Mouse (Mus musculus) heart, postnatal 0 days (tissue): ENCODE results near the gene Sap18.

Source experiments
- CTCF ChIP-seq: IDR thresholded peaks from 2 replicates; pipeline ENCODE4 v1.5.1; 2016; ENCODE audit warnings: antibody characterized with exemption, control low read depth, low read depth
- EP300 ChIP-seq: IDR thresholded peaks from 2 replicates; pipeline ENCODE4 v1.6.1; 2016; ENCODE audit warnings: antibody characterized with exemption, low read depth

DNA sequence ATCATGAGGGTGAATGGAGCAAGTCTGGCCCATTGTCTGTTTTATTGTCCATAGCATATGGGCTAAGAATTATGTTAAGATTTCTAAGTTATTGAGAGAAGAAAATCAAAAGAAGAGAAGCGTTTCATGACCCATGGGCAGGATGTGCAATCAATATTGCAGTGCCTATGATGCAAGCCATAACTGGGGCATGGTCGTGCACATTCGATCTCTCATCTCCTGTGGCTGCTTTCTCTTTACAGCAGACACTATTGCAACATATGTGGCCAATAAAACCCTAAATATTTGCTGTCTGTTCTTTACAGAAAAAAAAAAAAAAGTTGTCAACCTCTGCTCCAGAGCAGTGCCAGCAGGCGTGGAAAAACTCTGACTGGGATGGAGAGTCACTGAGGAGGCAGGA, 41.9 kb upstream of the Sap18 start:
- no peak for TF ChIP-seq CTCF
- TF ChIP-seq EP300: no peak
